10 mouse cellular contexts compared by ENCODE assay signal in the genomic region with DNA sequence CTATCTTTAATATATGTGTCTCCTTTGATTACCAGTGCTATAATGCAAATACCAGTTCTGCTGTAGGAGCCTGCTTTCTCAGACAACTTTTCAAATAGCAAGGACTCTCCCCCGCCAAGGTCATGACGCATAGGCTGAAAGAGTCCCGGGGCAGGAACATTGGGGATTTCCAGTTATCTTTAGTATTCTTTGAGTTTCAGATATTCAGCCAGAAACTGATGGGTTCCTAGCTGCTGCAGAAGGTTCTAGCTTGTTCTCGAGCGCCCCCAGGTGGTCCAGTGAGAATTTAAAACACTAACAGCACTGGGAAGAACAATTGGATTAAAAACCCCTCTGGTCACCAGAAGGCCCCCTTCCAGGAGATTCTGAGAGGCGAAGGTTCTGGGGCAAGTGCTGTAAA. TPM values are rescaled to one million over a fixed set of nuclear protein-coding genes. Genes with fewer than 3 reads are reported as not detected.
DNase-seq lines count a peak whose midpoint lies in the region; ATAC-seq and TF ChIP-seq lines count a peak whose summit lies in the region.
"Had no signal": no experiment of that assay in that cellular context is flagged by ENCODE, and none has a peak within 500 bp of the region (broad histone marks: within the 10 kb centered on the region; RNA-seq: fewer than 3 reads in every experiment).

No protein-coding gene starts in this region.

- H3K4me2 ChIP-seq in heart, embryonic 11.5 days = no peak overlapping the region
- no peak overlapping the region for H3K4me2 ChIP-seq in embryonic facial prominence, embryonic 11.5 days (ENCODE audit: low read depth, low read length)
- H3K4me2 ChIP-seq: embryonic facial prominence, embryonic 13.5 days; liver, embryonic 15.5 days had no signal

- 30% methylated on average over 6 of the region's 6 CpGs for WGBS in heart, embryonic 11.5 days (ENCODE audit: insufficient replicate concordance)
- 36% methylated on average over 6 of the region's 6 CpGs for WGBS in embryonic facial prominence, embryonic 11.5 days

- no peak overlapping the region for H3K27ac ChIP-seq in heart, embryonic 11.5 days (ENCODE audit: low read depth, low read length)
- H3K27ac ChIP-seq in embryonic facial prominence, embryonic 11.5 days (replicated peaks; ENCODE audit: low read depth, low read length) = no peak overlapping the region
- no peak overlapping the region for H3K27ac ChIP-seq in layer of hippocampus, adult 2 months
- H3K27ac ChIP-seq: embryonic facial prominence, embryonic 13.5 days; liver, embryonic 15.5 days had no signal

- H3K36me3 ChIP-seq in heart, embryonic 11.5 days (ENCODE audit: control insufficient read depth, insufficient read depth, low read length) = peaks cover 10% of the 10 kb centered on the region
- no peaks in the 10 kb centered on the region for H3K36me3 ChIP-seq in embryonic facial prominence, embryonic 11.5 days (replicated peaks; ENCODE audit: control insufficient read depth, insufficient read depth, low read depth, low read length)
- H3K36me3 ChIP-seq: liver, embryonic 15.5 days had no signal

- ATAC-seq in heart, embryonic 11.5 days (replicated peaks; ENCODE audit: insufficient number of reproducible peaks, low FRiP score, low TSS enrichment) = no peak
- ATAC-seq in embryonic facial prominence, embryonic 11.5 days (replicated peaks; ENCODE audit: insufficient number of reproducible peaks, low FRiP score, low TSS enrichment, low read depth) = no peak
- ATAC-seq in megakaryocyte progenitor cell, adult 5-6 weeks (replicated peaks; ENCODE audit: poor library complexity) = peak; percentile 68

- H3K4me1 ChIP-seq in heart, embryonic 11.5 days (ENCODE audit: control insufficient read depth, insufficient read depth, low read length) = no peaks in the 10 kb centered on the region
- H3K4me1 ChIP-seq in embryonic facial prominence, embryonic 11.5 days (ENCODE audit: control insufficient read depth, insufficient read depth, low read length) = no peaks in the 10 kb centered on the region
- H3K4me1 ChIP-seq: embryonic facial prominence, embryonic 13.5 days; liver, embryonic 15.5 days had no signal

- H3K27me3 ChIP-seq in heart, embryonic 11.5 days (ENCODE audit: control insufficient read depth, insufficient read depth, low read length) = no peaks in the 10 kb centered on the region
- no peaks in the 10 kb centered on the region for H3K27me3 ChIP-seq in embryonic facial prominence, embryonic 11.5 days (ENCODE audit: control insufficient read depth, insufficient read depth, low read length)
- H3K27me3 ChIP-seq: embryonic facial prominence, embryonic 13.5 days; liver, embryonic 15.5 days had no signal

- H3K9me3 ChIP-seq in heart, embryonic 11.5 days (replicated peaks; ENCODE audit: control insufficient read depth, low read length) = no peaks in the 10 kb centered on the region
- no peaks in the 10 kb centered on the region for H3K9me3 ChIP-seq in embryonic facial prominence, embryonic 11.5 days (replicated peaks; ENCODE audit: control insufficient read depth, low read length)
- H3K9me3 ChIP-seq: embryonic facial prominence, embryonic 13.5 days; liver, embryonic 15.5 days had no signal

- peak; percentile 86 for TF ChIP-seq CTCF in layer of hippocampus, adult 2 months (conservative IDR thresholded peaks at IDR 0.05)

- H3K4me3 ChIP-seq in heart, embryonic 11.5 days (ENCODE audit: low read depth, low read length) = no peak overlapping the region
- no peak overlapping the region for H3K4me3 ChIP-seq in embryonic facial prominence, embryonic 11.5 days (ENCODE audit: low read depth, low read length)
- H3K4me3 ChIP-seq in layer of hippocampus, adult 2 months = no peak overlapping the region
- H3K4me3 ChIP-seq: embryonic facial prominence, embryonic 13.5 days; liver, embryonic 15.5 days had no signal

- peak; percentile 54 for DNase-seq in heart, adult 8-10 months (ENCODE audit: low spot score)
- DNase-seq in CD8-positive naive resting alpha-beta T cell, adult 2 months (ENCODE audit: low read depth in 2 of 2, low spot score in 2 of 2) = peak; percentile 25 to 64
- peak; percentile 79 to 85 for DNase-seq in adrenal gland, postnatal 36 days
- DNase-seq in embryonic facial prominence, embryonic 11.5 days (ENCODE audit: low spot score) = peak; percentile 86
- DNase-seq in layer of hippocampus, adult 2 months (ENCODE audit: low spot score in 2 of 2) = peak; percentile 52 to 77
- DNase-seq in telencephalon, adult 2 months (ENCODE audit: low read depth, low spot score) = peak; percentile 41

- no peak overlapping the region for H3K9ac ChIP-seq in heart, embryonic 11.5 days (ENCODE audit: low read depth, low read length)
- no peak overlapping the region for H3K9ac ChIP-seq in embryonic facial prominence, embryonic 11.5 days (replicated peaks; ENCODE audit: low read length)
- H3K9ac ChIP-seq: embryonic facial prominence, embryonic 13.5 days; liver, embryonic 15.5 days had no signal

RNA-seq across cellular contexts. Expression of a gene that starts 35.2 kb away (rescaled TPM):
- 100 to 1,000 TPM; 182 to 208 (median 195) TPM for total RNA-seq in heart, adult 8-10 months (2022)
- polyA plus RNA-seq in heart, embryonic 11.5 days (2014; fragmentation: Nextera tagmentation; extraction: Ambion mirVana) = 104 and 112 TPM in 2 replicates
- 10 to 100 TPM; 36.1 to 48.6 TPM for total RNA-seq in adrenal gland, postnatal 36 days (2021)
- polyA plus RNA-seq in embryonic facial prominence, embryonic 11.5 days (2014; fragmentation: Nextera tagmentation; extraction: Ambion mirVana) = 45.0 and 47.6 TPM in 2 replicates
- total RNA-seq in layer of hippocampus, adult 2 months (2021) = 10 to 100 TPM; 38.8 to 39.5 TPM
- 25.9 and 26.5 TPM in 2 replicates for total RNA-seq in megakaryocyte progenitor cell, adult 5-6 weeks (2015)
- total RNA-seq in megakaryocyte progenitor cell, adult 5-6 weeks (2017) = 54.9 and 79.0 TPM in 2 replicates
